Mouse (Mus musculus) small intestine, adult 2 months (tissue): ENCODE results near the gene Sigmar1.
"Not testable (repeated sequence)": the region's sequence is repeated elsewhere in the genome, so short reads cannot be mapped to it uniquely, and the experiment has no call there.

Experiments
- CTCF ChIP-seq: fragments of 200-500 bp; IDR thresholded peaks from 2 replicates; pipeline ENCODE4 v1.5.1; 2012; ENCODE audit warnings: low read depth, mild to moderate bottlenecking, control low read depth, inconsistent platforms, low read length, moderate library complexity, mixed read lengths; ENCODE audit not compliant: insufficient replicate concordance, insufficient read length; ENCODE audit errors: extremely low read depth
- POLR2A ChIP-seq: fragments of 200-500 bp; IDR thresholded peaks from 2 replicates; pipeline ENCODE4 v1.6.1; 2012; ENCODE audit warnings: low read depth, mild to moderate bottlenecking, control low read depth, inconsistent platforms, low read length, moderate library complexity

DNA sequence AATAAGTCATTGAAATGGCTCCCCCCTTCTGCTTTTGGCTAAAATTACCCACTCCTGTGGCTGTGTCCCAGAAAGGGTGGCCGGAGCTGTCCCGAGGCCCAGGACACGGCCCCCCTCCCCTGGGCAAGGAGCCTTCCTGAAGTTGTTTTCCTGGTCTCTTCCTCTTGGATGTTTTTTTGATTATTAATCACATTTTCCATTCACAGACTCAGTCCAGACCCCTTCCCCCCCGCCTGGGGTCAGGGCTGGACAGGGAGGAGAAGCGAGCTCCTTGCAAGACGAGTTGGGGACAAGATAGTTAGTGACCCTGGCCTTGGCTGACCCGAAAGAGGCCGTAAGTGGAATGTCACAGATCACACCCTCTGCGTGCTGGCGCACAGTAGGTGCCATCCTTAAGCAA lies 56.2 kb downstream of the Sigmar1 start, which contains the start of gene Il11ra1:
- TF ChIP-seq CTCF, POLR2A: not testable (repeated sequence)
